Mouse (Mus musculus): Measurements from ENCODE around the gene Otulin.

DNA sequence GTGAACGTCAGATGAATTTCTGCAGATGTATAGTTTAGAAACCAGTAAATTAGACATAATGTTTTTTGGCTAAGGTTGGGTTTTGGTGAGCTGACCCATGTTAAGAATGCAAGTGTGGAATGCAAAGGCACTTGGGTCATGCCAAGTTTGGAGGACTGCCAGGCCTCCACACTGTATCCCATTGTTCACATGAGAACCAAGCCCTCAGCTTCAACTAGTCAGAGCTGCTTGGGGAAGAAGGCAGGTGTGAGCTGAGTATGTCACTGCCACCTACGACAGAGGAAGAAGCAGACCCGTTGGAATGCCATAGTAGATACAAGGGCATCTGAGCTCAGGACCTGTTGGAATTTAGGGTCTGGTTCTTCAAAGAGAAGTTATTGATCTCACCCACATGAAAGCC is 54.6 kb downstream of the Otulin start:
- TF ChIP-seq CTCF (conservative IDR thresholded peaks at IDR 0.05; ENCODE audit: low read length) (no peak), POU5F1 (IDR thresholded peaks at IDR 0.05; ENCODE audit: borderline replicate concordance, low read length) (no peak)

All from E14TG2a.4 (cell line).